Comparison of ENCODE assay signal across 11 mouse cellular contexts in genomic region chr11:108216064-108216463, GRCm38 (mm10).
DNase-seq lines count a peak whose midpoint lies in the region; ATAC-seq lines count a peak whose summit lies in the region.
"Had no signal": no experiment of that assay in that cellular context is flagged by ENCODE, and none has a peak within 500 bp of the region (broad histone marks: within the 10 kb centered on the region; RNA-seq: fewer than 3 reads in every experiment).

No protein-coding gene starts in this region.

- no peaks in the 10 kb centered on the region for H3K36me3 ChIP-seq in heart, embryonic 16.5 days (ENCODE audit: control insufficient read depth, insufficient read depth)
- H3K36me3 ChIP-seq: G1E had no signal

- no peaks in the 10 kb centered on the region for H3K27me3 ChIP-seq in heart, embryonic 16.5 days (ENCODE audit: control insufficient read depth, insufficient read depth, low read length)

- H3K4me3 ChIP-seq in heart, embryonic 16.5 days (ENCODE audit: low read length), result no peak overlapping the region

- no peaks in the 10 kb centered on the region; the same call in 1 of the 2 replicates for H3K9me3 ChIP-seq in heart, embryonic 16.5 days (replicated peaks; ENCODE audit: control insufficient read depth, low read length)

- WGBS in heart, embryonic 16.5 days, result 85% methylated on average over 7 of the region's 7 CpGs

- ATAC-seq in heart, embryonic 16.5 days (replicated peaks; ENCODE audit: extremely low read depth, insufficient read depth, low FRiP score), result no peak
- peak; percentile 91 for ATAC-seq in activated CD4-positive, CD25-positive, alpha-beta regulatory T cell, adult 4 months
- ATAC-seq: liver, postnatal 0 days had no signal

- no peak overlapping the region for H3K4me2 ChIP-seq in heart, embryonic 16.5 days (ENCODE audit: low read depth, low read length)

- peak overlapping the region; percentile 36; the same call in 1 of the 2 replicates for H3K9ac ChIP-seq in heart, embryonic 16.5 days (ENCODE audit: low read length)
- H3K9ac ChIP-seq: liver, postnatal 0 days had no signal

- DNase-seq in heart, postnatal 10 days, result no peak
- DNase-seq in B cell, adult 2 months, result peak; percentile 29 to 30
- peak; percentile 52 to 63 for DNase-seq in natural killer cell, adult 2 months (ENCODE audit: low spot score in 2 of 2)
- no peak for DNase-seq in layer of hippocampus, adult 18-20 months (ENCODE audit: low spot score in 2 of 2)
- DNase-seq in ovary, postnatal 36 days (ENCODE audit: low spot score), result no peak
- no peak for DNase-seq in lung, postnatal 4 days
- DNase-seq: cerebellum, adult 8-10 months; liver, postnatal 0 days had no signal

- H3K27ac ChIP-seq in heart, embryonic 16.5 days (ENCODE audit: low read length), result peak overlapping the region; percentile 79

- H3K4me1 ChIP-seq in heart, embryonic 16.5 days (ENCODE audit: control insufficient read depth, insufficient read depth, low read length), result peaks cover 27% of the 10 kb centered on the region

- intact Hi-C loops in heart, postnatal 10 days (cut with DNase I), result loop anchor here (5.0 kb wide), 1 partner anchor 126 kb away; the partner anchor contains the start of genes Apoh and Prkca

Comparison
In these comparisons a context has a peak if more than half of its experiments do, and no peak if none do; other contexts are left out.
1. DNase-seq: peak in B cell, adult 2 months (2 of 2) and natural killer cell, adult 2 months (2 of 2); none in heart, postnatal 10 days (0 of 2), layer of hippocampus, adult 18-20 months (0 of 2), ovary, postnatal 36 days (single experiment) and lung, postnatal 4 days (0 of 2).